Mouse (Mus musculus) hindbrain, embryonic 16.5 days (tissue): ENCODE results near the gene T2. TPM values are rescaled to one million over a fixed set of nuclear protein-coding genes. Genes with fewer than 3 reads are reported as not detected.
A peak's percentile ranks its signal among the peaks of the same experiment; 100 is the strongest.
"Not testable (repeated sequence)": the region's sequence is repeated elsewhere in the genome, so short reads cannot be mapped to it uniquely, and the experiment has no call there.

Experiments used
- ATAC-seq: fragments of 200-750 bp; cut with Nextera tagmentation; 2 replicates; pipeline ENCODE4 v1.8.0; 2017; ENCODE audit warnings: moderate TSS enrichment, moderate library complexity
- H3K27ac ChIP-seq: fragments of 300-500 bp; sonication (generic); 2 replicates; pipeline ENCODE4 v1.5.1; 2014; ENCODE audit warnings: low read depth, mild to moderate bottlenecking, control low read depth, low read length, moderate library complexity
- H3K27me3 ChIP-seq: fragments of 300-500 bp; sonication (generic); replicated peaks from 2 replicates; pipeline ENCODE4 v1.6.1; 2014; ENCODE audit warnings: low read length; ENCODE audit not compliant: control insufficient read depth, insufficient read depth
- H3K36me3 ChIP-seq: fragments of 300-500 bp; sonication (generic); 2 replicates; pipeline ENCODE4 v1.6.1; 2014; ENCODE audit warnings: mild to moderate bottlenecking, low read length, moderate library complexity, mixed read lengths; ENCODE audit not compliant: control insufficient read depth, insufficient read depth
- H3K4me1 ChIP-seq: fragments of 300-500 bp; sonication (generic); 2 replicates; pipeline ENCODE4 v1.6.1; 2014; ENCODE audit warnings: low read depth, low read length; ENCODE audit not compliant: control insufficient read depth, insufficient read depth
- H3K4me2 ChIP-seq: fragments of 300-500 bp; sonication (generic); 2 replicates; pipeline ENCODE4 v1.6.1; 2014; ENCODE audit warnings: mild to moderate bottlenecking, low read length, control low read depth, moderate library complexity
- H3K4me3 ChIP-seq: fragments of 300-500 bp; sonication (generic); 2 replicates; pipeline ENCODE4 v1.5.1; 2014; ENCODE audit warnings: mild to moderate bottlenecking, low read length, control low read depth, moderate library complexity
- H3K9ac ChIP-seq: fragments of 300-500 bp; sonication (generic); 2 replicates; pipeline ENCODE4 v1.6.1; 2014; ENCODE audit warnings: low read depth, mild to moderate bottlenecking, control low read depth, low read length, moderate library complexity
- H3K9me3 ChIP-seq: fragments of 300-500 bp; sonication (generic); 2 replicates; pipeline ENCODE4 v1.6.1; 2014; ENCODE audit warnings: mild to moderate bottlenecking, low read length, moderate library complexity; ENCODE audit not compliant: control insufficient read depth
- WGBS: fragments of 180-500 bp; shearing (Covaris S2); extraction: QIAGEN DNeasy Blood & Tissue Kit; methylation state at CpG from one replicate; pipeline ENCODE4 v1.1.7; 2014; 5-methylcytosine and 5-hydroxymethylcytosine counted together
- polyA plus RNA-seq: library from polyadenylated mRNA; unstranded; fragments of >200 nt; fragmentation: Nextera tagmentation; extraction: Ambion mirVana; gene quantifications from 2 replicates; pipeline ENCODE4 v1.2.1, GENCODE M21; 2015

Gene T2
- 0.72 and 0.99 TPM in 2 replicates for polyA plus RNA-seq

- H3K27me3 ChIP-seq, result no peaks in the 10 kb centered on the region
- no peak within 1 kb of the TSS for H3K4me3 ChIP-seq
- H3K9me3 ChIP-seq, result no peaks in the 10 kb centered on the region
- no peaks in the 10 kb centered on the region for H3K36me3 ChIP-seq
- no peak within 1 kb of the TSS for H3K4me2 ChIP-seq
- no peak within 1 kb of the TSS for H3K27ac ChIP-seq
- 85% methylated on average over 6 of the region's 6 CpGs for WGBS
- ATAC-seq, result no peak
- no peaks in the 10 kb centered on the region for H3K4me1 ChIP-seq
- no peak within 1 kb of the TSS for H3K9ac ChIP-seq
Measured at GRCm38 (mm10) chr17:8355692-8356091, at the start of gene T2. T2 (plus strand) TSS chr17:8355992.

- under 1% methylated on average over 54 of the region's 54 CpGs for WGBS
- Histone ChIP-seq H3K9ac (peak within 1 kb of the TSS; percentile 69), H3K4me3 (peak within 1 kb of the TSS; percentile 62), H3K9me3 (no peaks in the 10 kb centered on the region), H3K27ac (peak within 1 kb of the TSS; percentile 87), H3K36me3 (no peaks in the 10 kb centered on the region), H3K4me1 (peaks cover 12% of the 10 kb centered on the region), H3K27me3 (no peaks in the 10 kb centered on the region), H3K4me2 (peak within 1 kb of the TSS; percentile 71)
- peak; percentile 96 for ATAC-seq
Measured at GRCm38 (mm10) chr17:8310838-8311614, 44.8 kb upstream of the T2 start, which contains the start of gene Sft2d1. Sft2d1 (plus strand) TSS chr17:8311102.

GRCm38 (mm10) chr17:8311751-8312150, 44.0 kb upstream of the T2 start:
- no peak for ATAC-seq
- Histone ChIP-seq H3K9me3 (no peaks in the 10 kb centered on the region), H3K27ac (no peak overlapping the region), H3K4me3 (peak overlapping the region; percentile 62), H3K4me1 (peaks cover 12% of the 10 kb centered on the region), H3K4me2 (peak overlapping the region; percentile 71), H3K9ac (no peak overlapping the region; the same call in 1 of the 2 replicates), H3K27me3 (no peaks in the 10 kb centered on the region), H3K36me3 (no peaks in the 10 kb centered on the region)
- 54% methylated on average over 3 of the region's 3 CpGs for WGBS

GRCm38 (mm10) chr17:8313976-8314375, 41.8 kb upstream of the T2 start:
- no peak for ATAC-seq
- no peaks in the 10 kb centered on the region for H3K27me3 ChIP-seq
- H3K4me2 ChIP-seq, result no peak overlapping the region
- peaks cover 12% of the 10 kb centered on the region for H3K4me1 ChIP-seq
- H3K4me3 ChIP-seq, result no peak overlapping the region
- no peaks in the 10 kb centered on the region for H3K36me3 ChIP-seq
- 92% methylated on average over 3 of the region's 3 CpGs for WGBS
- H3K9me3 ChIP-seq, result no peaks in the 10 kb centered on the region
- H3K27ac ChIP-seq, result no peak overlapping the region
- H3K9ac ChIP-seq, result no peak overlapping the region

- no peak; the same call in 1 of the 2 replicates for ATAC-seq
- Histone ChIP-seq H3K9ac (no peak overlapping the region), H3K27ac (no peak overlapping the region), H3K36me3 (no peaks in the 10 kb centered on the region), H3K4me1 (peaks cover 12% of the 10 kb centered on the region), H3K4me2 (no peak overlapping the region), H3K4me3 (no peak overlapping the region), H3K9me3 (no peaks in the 10 kb centered on the region), H3K27me3 (no peaks in the 10 kb centered on the region)
- WGBS, result 71% methylated on average over 1 of the region's 1 CpGs
Measured at GRCm38 (mm10) chr17:8316251-8316650, 39.5 kb upstream of the T2 start.

GRCm38 (mm10) chr17:8326877-8327276, 28.9 kb upstream of the T2 start:
- not testable (repeated sequence) for H3K4me3 ChIP-seq, H3K27ac ChIP-seq, H3K9me3 ChIP-seq, H3K27me3 ChIP-seq, ATAC-seq, H3K9ac ChIP-seq, H3K4me1 ChIP-seq, H3K4me2 ChIP-seq
- WGBS, result 78% methylated on average over 10 of the region's 11 CpGs
- peaks cover 13% of the 10 kb centered on the region for H3K36me3 ChIP-seq

GRCm38 (mm10) chr17:8328511-8329174, 27.1 kb upstream of the T2 start:
- H3K4me3 ChIP-seq, result no peak overlapping the region
- no peak overlapping the region for H3K9ac ChIP-seq
- H3K36me3 ChIP-seq, result peaks cover 10% of the 10 kb centered on the region
- no peaks in the 10 kb centered on the region for H3K4me1 ChIP-seq
- WGBS, result 70% methylated on average over 7 of the region's 7 CpGs
- H3K9me3 ChIP-seq, result no peaks in the 10 kb centered on the region
- no peak for ATAC-seq
- no peak overlapping the region for H3K4me2 ChIP-seq
- no peak overlapping the region for H3K27ac ChIP-seq
- no peaks in the 10 kb centered on the region for H3K27me3 ChIP-seq

- Histone ChIP-seq H3K9me3 (no peaks in the 10 kb centered on the region), H3K4me2 (no peak overlapping the region), H3K4me3 (no peak overlapping the region), H3K9ac (no peak overlapping the region), H3K36me3 (peaks cover 9% of the 10 kb centered on the region), H3K27ac (no peak overlapping the region), H3K27me3 (no peaks in the 10 kb centered on the region), H3K4me1 (no peaks in the 10 kb centered on the region)
- no peak for ATAC-seq
- WGBS, result 79% methylated on average over 5 of the region's 5 CpGs
Measured at GRCm38 (mm10) chr17:8330602-8331001, 25.2 kb upstream of the T2 start.

- not testable (repeated sequence) for H3K36me3 ChIP-seq, H3K27ac ChIP-seq, H3K4me2 ChIP-seq, H3K9me3 ChIP-seq, H3K9ac ChIP-seq, ATAC-seq, H3K4me3 ChIP-seq, H3K27me3 ChIP-seq
- no CpG with 5 or more reads among the region's 5 CpGs for WGBS
- H3K4me1 ChIP-seq, result peaks cover 23% of the 10 kb centered on the region
Measured at GRCm38 (mm10) chr17:8337159-8337558, 18.6 kb upstream of the T2 start, which contains the start of gene Prr18. Prr18 (plus strand) TSS chr17:8337459.
